Mouse (Mus musculus) brain, embryonic 14.5 days (tissue): Measurements from ENCODE around the gene Fsip1.
"Not testable (repeated sequence)": the region's sequence is repeated elsewhere in the genome, so short reads cannot be mapped to it uniquely, and the experiment has no call there.

Source experiments
- CTCF ChIP-seq: fragments of 200-500 bp; IDR thresholded peaks from 2 replicates; pipeline ENCODE4 v1.5.1; 2012; ENCODE audit warnings: inconsistent platforms, mild to moderate bottlenecking, moderate library complexity, borderline replicate concordance; ENCODE audit not compliant: insufficient read depth, insufficient read length; ENCODE audit errors: extremely low read depth
- POLR2A ChIP-seq: fragments of 200-500 bp; IDR thresholded peaks from 2 replicates; pipeline ENCODE4 v1.6.1; 2012; ENCODE audit warnings: mild to moderate bottlenecking, inconsistent platforms, borderline replicate concordance; ENCODE audit not compliant: poor library complexity, insufficient read depth, insufficient read length, severe bottlenecking; ENCODE audit errors: extremely low read depth

- TF ChIP-seq CTCF, POLR2A: not testable (repeated sequence)
These were observed 32.3 kb upstream of the Fsip1 start for GRCm38 (mm10) chr2:118289066-118289460.
